Mouse (Mus musculus): Measurements from ENCODE around the gene Glt6d1. TPM values are rescaled to one million over a fixed set of nuclear protein-coding genes. Genes with fewer than 3 reads are reported as not detected.

Gene Glt6d1
- polyA plus RNA-seq, 1 experiment from 2014 or later, result not detected

Other genes starting within 250 kb of the Glt6d1 start
- gene Mamdc4, start 241.0 kb downstream of the Glt6d1 start, polyA plus RNA-seq (2015; fragmentation: Nextera tagmentation; extraction: Ambion mirVana), result 4.7 and 4.8 TPM in 2 replicates
- 155 and 162 TPM in 2 replicates for gene Phpt1, start 240.6 kb downstream of the Glt6d1 start, polyA plus RNA-seq (2015; fragmentation: Nextera tagmentation; extraction: Ambion mirVana)
- 13.8 and 14.1 TPM in 2 replicates for gene Ajm1, start 234.1 kb downstream of the Glt6d1 start, polyA plus RNA-seq (2015; fragmentation: Nextera tagmentation; extraction: Ambion mirVana)
- 71.3 and 75.7 TPM in 2 replicates for gene Rabl6, start 207.3 kb downstream of the Glt6d1 start, polyA plus RNA-seq (2015; fragmentation: Nextera tagmentation; extraction: Ambion mirVana)
- gene Ccdc183, start 198.2 kb downstream of the Glt6d1 start, polyA plus RNA-seq (2015; fragmentation: Nextera tagmentation; extraction: Ambion mirVana), result 0.18 and 0.28 TPM in 2 replicates
- gene Tmem141, start 193.8 kb downstream of the Glt6d1 start, polyA plus RNA-seq (2015; fragmentation: Nextera tagmentation; extraction: Ambion mirVana), result 55.4 and 56.4 TPM in 2 replicates
- 3.5 and 4.6 TPM in 2 replicates for gene Fcna, start 187.8 kb downstream of the Glt6d1 start, polyA plus RNA-seq (2015; fragmentation: Nextera tagmentation; extraction: Ambion mirVana)
- gene Lcn8, start 162.7 kb downstream of the Glt6d1 start, polyA plus RNA-seq (2015; fragmentation: Nextera tagmentation; extraction: Ambion mirVana), result not detected in 2 replicates
- not detected in 2 replicates for gene Lcn5, start 157.9 kb downstream of the Glt6d1 start, polyA plus RNA-seq (2015; fragmentation: Nextera tagmentation; extraction: Ambion mirVana)
- gene Lcn6, start 139.1 kb downstream of the Glt6d1 start, polyA plus RNA-seq (2015; fragmentation: Nextera tagmentation; extraction: Ambion mirVana), result not detected in 2 replicates
- not detected in 2 replicates for gene Lcn10, start 133.1 kb downstream of the Glt6d1 start, polyA plus RNA-seq (2015; fragmentation: Nextera tagmentation; extraction: Ambion mirVana)
- gene Obp2a, start 115.8 kb downstream of the Glt6d1 start, polyA plus RNA-seq (2015; fragmentation: Nextera tagmentation; extraction: Ambion mirVana), result not detected in 2 replicates
- gene Bmyc, start 109.1 kb downstream of the Glt6d1 start, polyA plus RNA-seq (2015; fragmentation: Nextera tagmentation; extraction: Ambion mirVana), result 139 and 143 TPM in 2 replicates
- not detected in 2 replicates for gene Obp2b, start 78.8 kb downstream of the Glt6d1 start, polyA plus RNA-seq (2015; fragmentation: Nextera tagmentation; extraction: Ambion mirVana)
- not detected in 2 replicates for gene Lcn3, start 50.3 kb downstream of the Glt6d1 start, polyA plus RNA-seq (2015; fragmentation: Nextera tagmentation; extraction: Ambion mirVana)
- gene Lcn11, start 38.8 kb downstream of the Glt6d1 start, polyA plus RNA-seq (2015; fragmentation: Nextera tagmentation; extraction: Ambion mirVana), result not detected in 2 replicates
- not detected in 2 replicates for gene Gm13539, start 33.6 kb downstream of the Glt6d1 start, polyA plus RNA-seq (2015; fragmentation: Nextera tagmentation; extraction: Ambion mirVana)
- gene Lcn9, start 7.3 kb upstream of the Glt6d1 start, polyA plus RNA-seq (2015; fragmentation: Nextera tagmentation; extraction: Ambion mirVana), result not detected in 2 replicates
- gene Sohlh1, start 31.4 kb upstream of the Glt6d1 start, polyA plus RNA-seq (2015; fragmentation: Nextera tagmentation; extraction: Ambion mirVana), result not detected in 2 replicates
- gene Kcnt1, start 47.9 kb upstream of the Glt6d1 start, polyA plus RNA-seq (2015; fragmentation: Nextera tagmentation; extraction: Ambion mirVana), result 14.4 and 20.7 TPM in 2 replicates
- gene Camsap1, start 167.4 kb upstream of the Glt6d1 start, polyA plus RNA-seq (2015; fragmentation: Nextera tagmentation; extraction: Ambion mirVana), result 88.1 and 99.8 TPM in 2 replicates
- gene Ubac1, start 205.9 kb upstream of the Glt6d1 start, polyA plus RNA-seq (2015; fragmentation: Nextera tagmentation; extraction: Ambion mirVana), result 132 and 139 TPM in 2 replicates

All from midbrain, embryonic 15.5 days (tissue).